Mouse (Mus musculus) stomach, postnatal 0 days (tissue): Measurements from ENCODE around the gene Dqx1.

Experiments
- CTCF ChIP-seq: IDR thresholded peaks from 2 replicates; pipeline ENCODE4 v1.5.1; 2016; ENCODE audit warnings: antibody characterized with exemption, low read depth, mild to moderate bottlenecking, moderate library complexity
- EP300 ChIP-seq: optimal IDR thresholded peaks from 2 replicates; pipeline ENCODE3; 2016; ENCODE audit warnings: antibody characterized with exemption

DNA sequence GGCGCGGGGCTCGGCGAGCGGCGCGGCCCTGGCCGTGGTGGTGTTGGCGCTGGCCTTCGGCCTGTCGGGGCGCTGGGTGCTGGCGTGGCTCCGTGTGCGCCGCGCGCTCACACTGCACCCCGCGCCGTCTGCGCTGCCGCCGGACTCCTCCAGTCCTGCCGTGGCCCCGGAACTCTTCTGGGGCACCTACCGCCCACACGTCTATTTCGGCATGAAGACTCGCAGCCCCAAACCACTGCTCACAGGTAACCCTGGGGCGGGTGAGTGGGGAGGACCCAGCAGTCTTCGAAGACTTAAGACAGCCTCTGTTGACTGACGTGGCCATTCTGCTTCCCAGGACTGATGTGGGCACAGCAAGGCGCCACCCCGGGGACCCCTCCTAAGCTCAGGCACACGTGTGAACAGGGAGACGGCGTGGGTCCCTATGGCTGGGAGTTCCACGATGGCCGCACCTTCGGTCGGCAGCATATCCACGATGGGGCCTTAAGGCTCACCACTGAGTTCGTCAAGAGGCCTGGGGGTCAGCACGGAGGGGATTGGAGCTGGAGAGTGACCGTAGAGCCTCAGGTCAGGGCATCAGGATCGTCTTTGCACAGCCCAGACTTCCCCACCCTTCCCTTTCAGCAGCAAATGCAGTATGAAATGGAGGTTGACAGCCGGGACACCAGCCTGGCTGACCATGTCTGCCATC, 58.2 kb downstream of the Dqx1 start:
- TF ChIP-seq EP300 (no peak), CTCF (no peak)
